Mouse (Mus musculus) intestine, postnatal 0 days (tissue): ENCODE results near the gene Tor4a. TPM values are rescaled to one million over a fixed set of nuclear protein-coding genes. Genes with fewer than 3 reads are reported as not detected.

ENCODE experiments used
- ATAC-seq: fragments of 200-750 bp; cut with Nextera tagmentation; 2 replicates; pipeline ENCODE4 v1.8.0; 2017; ENCODE audit warnings: mild to moderate bottlenecking, moderate TSS enrichment, moderate library complexity
- H3K27ac ChIP-seq: fragments of 300-500 bp; sonication (generic); 2 replicates; pipeline ENCODE4 v1.5.1; 2014; ENCODE audit warnings: mild to moderate bottlenecking, low read depth, low read length, moderate library complexity
- H3K27me3 ChIP-seq: fragments of 300-500 bp; sonication (generic); replicated peaks from 2 replicates; pipeline ENCODE4 v1.6.1; 2014; ENCODE audit warnings: low read length, mixed read lengths; ENCODE audit not compliant: control insufficient read depth, insufficient read depth
- H3K36me3 ChIP-seq: fragments of 300-500 bp; sonication (generic); 2 replicates; pipeline ENCODE4 v1.6.1; 2014; ENCODE audit warnings: mild to moderate bottlenecking, moderate library complexity; ENCODE audit not compliant: control insufficient read depth, insufficient read depth
- H3K4me1 ChIP-seq: fragments of 300-500 bp; sonication (generic); replicated peaks from 2 replicates; pipeline ENCODE4 v1.6.1; 2014; ENCODE audit warnings: antibody characterized with exemption, low read length, mixed read lengths; ENCODE audit not compliant: control insufficient read depth, insufficient read depth
- H3K4me2 ChIP-seq: fragments of 300-500 bp; sonication (generic); replicated peaks from 2 replicates; pipeline ENCODE4 v1.6.1; 2014; ENCODE audit warnings: low read depth, mild to moderate bottlenecking, moderate library complexity
- H3K4me3 ChIP-seq: fragments of 300-500 bp; sonication (generic); 2 replicates; pipeline ENCODE4 v1.5.1; 2014; ENCODE audit warnings: low read depth, low read length
- H3K9ac ChIP-seq: fragments of 300-500 bp; sonication (generic); 2 replicates; pipeline ENCODE4 v1.6.1; 2014; ENCODE audit warnings: mild to moderate bottlenecking, low read depth, low read length
- H3K9me3 ChIP-seq: fragments of 300-500 bp; sonication (generic); 2 replicates; pipeline ENCODE4 v1.6.1; 2016; ENCODE audit warnings: mixed run types; ENCODE audit not compliant: control insufficient read depth
- CTCF ChIP-seq: sonication (generic); IDR thresholded peaks from 2 replicates; pipeline ENCODE4 v1.5.1; 2016; ENCODE audit warnings: low read depth, mild to moderate bottlenecking, control low read depth, antibody characterized with exemption, moderate library complexity
- WGBS: fragments of 180-500 bp; shearing (Covaris S2); extraction: QIAGEN DNeasy Blood & Tissue Kit; methylation state at CpG from one replicate; pipeline ENCODE4 v1.1.7; 2014; 5-methylcytosine and 5-hydroxymethylcytosine counted together
- polyA plus RNA-seq: library from polyadenylated mRNA; unstranded; fragments of >200 nt; fragmentation: Nextera tagmentation; extraction: Ambion mirVana; gene quantifications from 2 replicates; pipeline ENCODE4 v1.2.1, GENCODE M21; 2015

Tor4a gene
- polyA plus RNA-seq, 1 experiment from 2014 or later, result 12.6 TPM

- Histone ChIP-seq H3K36me3 (no peaks in the 10 kb centered on the region), H3K27me3 (no peaks in the 10 kb centered on the region), H3K27ac (peak overlapping the region; percentile 15; the same call in 1 of the 2 replicates), H3K9me3 (no peaks in the 10 kb centered on the region), H3K4me2 (peak overlapping the region; percentile 18; the same call in 1 of the 2 replicates), H3K9ac (no peak overlapping the region), H3K4me1 (peaks cover 38% of the 10 kb centered on the region), H3K4me3 (no peak overlapping the region)
- WGBS, result 13% methylated on average over 5 of the region's 6 CpGs
- TF ChIP-seq CTCF, result no peak
- ATAC-seq, result no peak
Measured at GRCm38 (mm10) chr2:25177685-25178084, 19.0 kb downstream of the Tor4a start.

- no peaks in the 10 kb centered on the region for H3K27me3 ChIP-seq
- no peak overlapping the region for H3K4me2 ChIP-seq
- no peaks in the 10 kb centered on the region for H3K9me3 ChIP-seq
- no peak overlapping the region for H3K4me3 ChIP-seq
- peak overlapping the region; percentile 15; the same call in 1 of the 2 replicates for H3K27ac ChIP-seq
- H3K36me3 ChIP-seq, result no peaks in the 10 kb centered on the region
- 45% methylated on average over 4 of the region's 4 CpGs for WGBS
- no peak for TF ChIP-seq CTCF
- H3K4me1 ChIP-seq, result peaks cover 38% of the 10 kb centered on the region
- H3K9ac ChIP-seq, result no peak overlapping the region
- ATAC-seq, result no peak
Measured at GRCm38 (mm10) chr2:25177076-25177475, 19.6 kb downstream of the Tor4a start.

- Histone ChIP-seq H3K4me2 (no peak overlapping the region), H3K36me3 (no peaks in the 10 kb centered on the region), H3K27ac (0 out of 2 replicates have a peak overlapping the region, but pooled peaks have one; percentile 8), H3K4me3 (no peak overlapping the region), H3K9ac (no peak overlapping the region), H3K27me3 (no peaks in the 10 kb centered on the region), H3K4me1 (peaks cover 38% of the 10 kb centered on the region), H3K9me3 (no peaks in the 10 kb centered on the region)
- ATAC-seq, result no peak
- WGBS, result 58% methylated on average over 6 of the region's 6 CpGs
- no peak for TF ChIP-seq CTCF
Measured at GRCm38 (mm10) chr2:25176573-25176972, 20.1 kb downstream of the Tor4a start.

- H3K36me3 ChIP-seq, result no peaks in the 10 kb centered on the region
- H3K4me3 ChIP-seq, result no peak overlapping the region
- H3K4me2 ChIP-seq, result peak overlapping the region; percentile 25
- whole genome bisulfite sequencing, result 73% methylated on average over 4 of the region's 4 CpGs
- ATAC-seq, result no peak
- no peak overlapping the region for H3K9ac ChIP-seq
- TF ChIP-seq CTCF, result no peak
- no peaks in the 10 kb centered on the region for H3K27me3 ChIP-seq
- H3K27ac ChIP-seq, result peak overlapping the region; percentile 36; the same call in 1 of the 2 replicates
- H3K9me3 ChIP-seq, result no peaks in the 10 kb centered on the region
- peaks cover 42% of the 10 kb centered on the region for H3K4me1 ChIP-seq
Measured at GRCm38 (mm10) chr2:25175690-25176078, 21.0 kb downstream of the Tor4a start.

GRCm38 (mm10) chr2:25174866-25175689, 21.6 kb downstream of the Tor4a start:
- no peak for TF ChIP-seq CTCF
- no peaks in the 10 kb centered on the region for H3K9me3 ChIP-seq
- H3K4me3 ChIP-seq, result no peak overlapping the region
- ATAC-seq, result peak; percentile 26
- H3K27me3 ChIP-seq, result no peaks in the 10 kb centered on the region
- H3K27ac ChIP-seq, result peak overlapping the region; percentile 36
- H3K36me3 ChIP-seq, result no peaks in the 10 kb centered on the region
- 29% methylated on average over 7 of the region's 7 CpGs for WGBS
- no peak overlapping the region for H3K9ac ChIP-seq
- H3K4me2 ChIP-seq, result peak overlapping the region; percentile 25
- H3K4me1 ChIP-seq, result peaks cover 43% of the 10 kb centered on the region

- Histone ChIP-seq H3K4me2 (no peak overlapping the region), H3K27me3 (no peaks in the 10 kb centered on the region), H3K36me3 (no peaks in the 10 kb centered on the region), H3K4me3 (no peak overlapping the region), H3K9ac (no peak overlapping the region), H3K9me3 (no peaks in the 10 kb centered on the region), H3K27ac (no peak overlapping the region), H3K4me1 (peaks cover 37% of the 10 kb centered on the region)
- no peak for ATAC-seq
- WGBS, result 86% methylated on average over 4 of the region's 4 CpGs
- TF ChIP-seq CTCF, result no peak
Measured at GRCm38 (mm10) chr2:25173821-25174220, 22.9 kb downstream of the Tor4a start.
